Mouse (Mus musculus) monocyte, adult 5-6 weeks (primary cell): Measurements from ENCODE around the gene Dusp18. TPM values are rescaled to one million over a fixed set of nuclear protein-coding genes. Genes with fewer than 3 reads are reported as not detected.
A peak's percentile ranks its signal among the peaks of the same experiment; 100 is the strongest.

Experiments
- ATAC-seq: fragments of 153-309, 156-312 bp; replicated peaks from 2 replicates; pipeline ENCODE4 v1.8.0; 2017; ENCODE audit warnings: mild to moderate bottlenecking; ENCODE audit not compliant: low TSS enrichment, insufficient number of reproducible peaks, severe bottlenecking, poor library complexity, low FRiP score
- total RNA-seq: library from RNA; stranded (forward); fragments of 200-1000, 200-491, 200-594 nt; gene quantifications from 3 replicates; pipeline ENCODE4 v1.2.3, GENCODE M21; 2017

Gene Dusp18
- total RNA-seq, 1 experiment from 2014 or later: 0.57 TPM

DNA sequence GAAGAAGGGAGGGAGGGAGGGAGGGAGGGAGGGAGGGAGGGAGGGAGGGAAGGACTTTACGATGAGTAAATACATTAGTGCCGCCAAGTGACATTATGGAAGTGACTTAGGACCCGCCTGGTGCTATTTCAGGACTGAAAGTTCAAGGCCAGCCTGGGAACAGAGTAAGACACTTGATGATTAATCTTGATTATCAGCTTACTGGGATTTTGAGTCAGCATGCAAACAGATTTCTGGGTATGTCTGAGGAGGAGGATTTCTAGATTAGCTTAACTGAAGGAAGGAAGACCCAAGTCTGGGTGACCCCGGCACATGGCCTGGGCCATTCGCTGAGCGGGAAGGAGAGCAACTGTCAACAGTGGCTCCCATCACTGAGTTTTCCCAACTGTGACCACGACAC lies 25.4 kb downstream of the Dusp18 start:
- ATAC-seq: no peak

DNA sequence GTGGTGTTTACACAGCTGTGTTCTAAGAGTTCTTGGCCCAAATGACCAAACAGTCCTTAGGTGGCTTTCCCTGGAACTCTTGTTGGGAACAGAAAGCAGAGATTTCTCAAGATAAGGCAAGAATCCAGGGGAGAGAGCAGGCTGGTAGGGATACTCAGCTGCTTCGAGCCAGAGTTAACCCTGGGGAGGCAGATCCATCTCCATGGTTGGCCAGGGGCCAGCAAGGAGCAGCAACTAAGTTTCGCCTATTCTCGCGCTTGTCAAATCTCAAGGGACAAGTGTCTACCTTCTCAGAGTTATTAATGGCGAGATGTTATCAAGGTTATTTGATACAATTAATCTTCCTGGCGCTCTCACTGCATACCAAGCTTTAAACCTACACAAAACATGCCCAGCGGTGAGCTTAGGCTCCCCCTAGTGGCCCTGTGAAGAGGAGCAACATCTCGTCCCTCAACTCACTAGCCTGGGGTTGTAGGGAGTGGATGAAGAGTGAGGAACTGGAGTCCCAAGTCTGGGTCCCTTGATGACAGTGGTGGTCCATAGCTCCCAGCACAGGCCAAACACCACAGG lies 26.3 kb downstream of the Dusp18 start:
- ATAC-seq: peak; percentile 48; the same call in 1 of the 2 replicates

DNA sequence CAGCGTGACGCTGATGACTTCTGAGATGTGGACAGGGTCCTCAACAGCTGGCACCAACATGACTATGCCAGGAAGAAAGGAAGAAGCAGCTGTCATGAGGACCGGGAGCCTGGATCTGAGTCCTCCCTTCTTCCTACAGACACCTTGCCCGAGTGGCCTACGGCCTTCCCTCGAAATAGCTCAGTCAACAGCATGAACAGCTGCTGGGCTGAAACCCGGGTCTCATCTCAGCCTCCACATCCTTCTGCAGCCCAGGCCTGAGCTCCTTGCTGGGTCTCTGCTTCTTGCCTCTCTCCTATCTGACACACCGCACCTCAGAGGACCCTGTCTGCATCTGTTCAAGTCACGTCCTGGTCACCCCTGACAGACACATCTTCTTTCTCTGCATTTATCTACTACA lies 27.1 kb downstream of the Dusp18 start:
- ATAC-seq: no peak

DNA sequence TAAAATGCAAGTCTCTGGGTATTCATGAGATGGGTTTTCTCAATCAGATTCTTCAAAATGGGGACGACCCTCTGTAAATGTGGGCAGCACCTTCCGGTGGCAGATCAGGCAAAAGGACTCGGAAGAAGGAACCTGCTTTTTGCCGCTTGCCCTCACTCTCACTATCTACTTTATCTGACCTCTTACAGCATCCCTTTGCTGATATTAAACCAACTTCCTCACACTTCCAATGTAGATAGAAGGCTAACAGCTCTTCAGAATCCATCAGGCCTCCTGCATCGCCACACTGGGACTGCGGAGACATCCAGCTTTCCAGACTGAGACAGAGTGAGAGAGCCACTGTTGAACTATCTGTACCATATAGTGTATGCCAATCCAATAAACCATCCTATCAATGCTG lies 27.7 kb downstream of the Dusp18 start:
- no peak for ATAC-seq

DNA sequence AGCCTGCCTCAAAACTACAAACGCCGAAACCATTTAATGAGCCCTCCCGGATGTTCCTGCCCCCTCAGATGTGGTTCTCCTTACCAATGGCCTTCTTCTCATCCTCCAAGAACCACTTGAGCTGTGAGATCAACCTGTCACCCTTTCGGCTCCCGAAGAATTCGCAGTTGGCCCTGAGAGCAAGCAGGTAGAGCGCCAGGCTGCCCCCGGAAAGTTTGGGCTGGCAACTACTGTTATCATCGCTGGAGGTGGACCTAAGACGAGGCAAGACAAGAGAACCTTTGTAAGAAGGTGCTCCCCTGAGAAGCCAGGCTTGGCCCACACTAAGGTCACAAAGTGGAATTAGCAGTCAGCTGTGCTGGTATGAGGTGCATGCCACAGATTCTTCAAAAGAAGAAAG lies 30.9 kb downstream of the Dusp18 start:
- ATAC-seq: no peak

DNA sequence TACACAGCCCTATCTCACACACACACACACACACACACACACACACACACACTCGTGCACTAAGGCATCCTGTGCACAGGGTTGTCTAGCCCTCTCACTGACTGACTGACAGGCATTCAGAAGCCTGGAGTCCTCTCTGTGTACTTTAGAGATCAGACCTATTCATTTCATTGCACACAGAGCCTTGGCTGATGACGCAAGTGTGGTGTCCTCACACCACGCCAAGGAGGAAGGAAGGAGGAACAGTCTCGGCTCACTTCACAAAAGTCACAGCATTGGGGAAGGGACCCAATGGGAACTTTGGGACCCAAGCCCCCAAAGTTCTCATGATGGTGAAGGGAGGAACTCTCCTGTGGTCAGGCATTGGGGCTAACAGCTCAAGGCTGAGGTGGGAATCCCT lies 35.0 kb downstream of the Dusp18 start:
- ATAC-seq: peak; percentile 67

DNA sequence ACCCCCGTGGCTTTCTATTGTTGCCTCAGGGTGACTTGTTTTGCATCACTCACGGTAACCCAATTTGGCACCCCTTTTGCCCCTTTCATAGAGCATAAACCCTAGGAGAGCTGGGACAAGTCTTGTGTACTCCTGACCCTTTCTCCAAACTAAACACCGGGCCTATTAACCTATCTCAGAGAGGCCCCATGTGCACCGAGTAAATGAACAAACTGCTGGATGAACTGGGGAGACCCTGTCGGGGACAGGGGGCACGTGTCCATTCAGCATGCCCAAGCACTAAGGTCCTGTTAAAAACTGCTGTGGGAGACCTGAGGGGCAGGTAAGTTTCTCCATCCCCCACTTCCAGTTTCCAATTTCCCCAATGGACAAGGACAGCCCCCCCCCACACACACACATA lies 35.9 kb downstream of the Dusp18 start:
- no peak for ATAC-seq

DNA sequence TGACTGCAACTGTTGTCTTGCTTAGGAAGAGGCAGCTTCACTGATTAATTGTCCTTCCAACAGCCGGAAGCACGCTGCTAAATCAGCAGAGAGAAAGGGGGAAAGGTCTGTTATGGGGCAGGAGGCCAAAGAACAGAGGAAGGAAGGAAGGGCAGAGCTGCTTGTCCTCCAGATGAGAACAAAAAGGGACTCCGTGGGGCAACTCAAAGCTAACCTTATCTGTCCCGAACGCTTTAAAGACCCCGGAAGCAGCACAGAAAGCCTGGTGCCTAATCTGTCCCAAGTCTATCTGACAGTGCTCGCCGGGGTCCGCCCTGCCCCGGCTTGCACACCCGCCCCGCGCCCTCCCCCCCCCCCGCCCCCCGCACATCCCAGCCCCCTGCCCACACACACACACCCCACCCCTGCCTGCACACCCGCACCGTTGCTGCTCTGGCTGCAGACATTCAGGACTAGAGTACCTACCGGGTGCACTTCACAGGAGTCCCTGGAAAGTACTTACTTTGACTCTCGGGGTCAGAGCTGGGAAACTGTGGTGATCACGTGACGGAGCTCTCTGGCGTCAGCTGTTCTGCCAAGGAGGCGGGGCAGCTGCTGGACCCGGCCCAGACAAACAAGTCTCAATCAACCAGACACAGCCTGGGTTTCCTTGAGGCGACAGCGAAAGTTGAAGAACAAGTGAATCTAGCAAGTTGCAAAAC lies 36.6 kb downstream of the Dusp18 start, which contains the start of gene Tcn2:
Gene Tcn2, minus strand, starts transcription at position 649 of the 701 bp plus-strand sequence.
- peak; percentile 79 for ATAC-seq

DNA sequence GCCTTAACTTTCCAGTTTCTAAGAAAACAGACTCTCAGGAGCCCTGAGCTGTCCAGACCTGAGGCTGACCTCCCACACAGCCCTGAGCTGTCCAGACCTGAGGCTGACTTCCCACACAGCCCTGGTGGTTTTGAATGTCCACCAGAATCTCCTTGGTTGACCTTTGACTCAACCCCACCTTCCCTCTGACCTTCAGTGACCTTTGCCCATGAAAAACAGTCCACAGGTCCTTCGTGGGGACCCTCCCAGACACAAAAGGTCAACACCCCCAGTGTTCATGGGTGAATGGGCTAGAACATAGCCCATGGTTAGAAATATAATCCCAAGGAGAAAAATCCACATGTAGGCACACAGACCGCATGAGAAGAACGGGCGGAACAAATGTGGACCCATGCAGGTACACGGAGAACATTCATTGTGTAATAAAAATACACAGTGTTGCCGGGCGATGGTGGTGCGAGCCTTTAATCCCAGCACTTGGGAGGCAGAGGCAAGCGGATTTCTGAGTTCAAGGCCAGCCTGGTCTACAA lies 38.8 kb downstream of the Dusp18 start:
- no peak for ATAC-seq

DNA sequence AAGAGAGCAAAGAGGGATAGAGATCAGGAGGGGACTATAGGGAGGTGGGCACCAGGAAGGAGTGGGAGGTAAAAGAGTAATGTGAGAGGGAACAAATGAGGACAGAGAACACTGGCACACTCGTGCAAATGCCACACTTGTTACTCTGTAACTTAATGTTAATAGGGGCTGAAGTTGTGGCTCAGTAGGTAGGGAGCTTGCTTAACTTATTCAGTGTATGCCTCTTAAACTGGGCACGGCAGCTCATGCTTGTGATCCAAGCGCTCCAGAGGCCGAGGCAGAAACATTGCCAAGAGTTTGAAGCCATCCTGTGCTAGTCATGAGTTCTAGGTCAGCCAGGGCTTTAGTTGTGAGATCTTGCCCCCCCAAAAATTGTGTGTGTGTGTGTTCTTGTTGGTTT lies 40.1 kb downstream of the Dusp18 start:
- no peak for ATAC-seq

DNA sequence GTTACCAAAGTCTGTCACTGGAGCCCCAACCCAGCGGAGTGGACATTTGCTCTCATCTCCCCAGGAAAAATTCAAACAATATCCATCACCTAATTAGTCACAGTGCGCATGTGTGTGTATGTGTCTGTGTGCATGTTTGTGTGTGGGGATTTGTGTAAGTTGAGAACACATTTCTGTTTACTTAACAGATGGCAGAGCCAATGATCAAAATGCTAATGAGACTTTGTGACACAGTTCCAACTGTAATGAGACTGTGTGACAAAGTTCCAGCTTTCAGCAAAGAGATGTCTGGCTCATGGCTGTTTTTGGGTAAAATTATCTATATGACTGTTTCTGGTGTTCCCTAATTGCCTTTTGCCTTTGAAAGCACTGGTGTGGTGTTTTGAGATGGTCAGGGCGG lies 41.3 kb downstream of the Dusp18 start:
- ATAC-seq: no peak

DNA sequence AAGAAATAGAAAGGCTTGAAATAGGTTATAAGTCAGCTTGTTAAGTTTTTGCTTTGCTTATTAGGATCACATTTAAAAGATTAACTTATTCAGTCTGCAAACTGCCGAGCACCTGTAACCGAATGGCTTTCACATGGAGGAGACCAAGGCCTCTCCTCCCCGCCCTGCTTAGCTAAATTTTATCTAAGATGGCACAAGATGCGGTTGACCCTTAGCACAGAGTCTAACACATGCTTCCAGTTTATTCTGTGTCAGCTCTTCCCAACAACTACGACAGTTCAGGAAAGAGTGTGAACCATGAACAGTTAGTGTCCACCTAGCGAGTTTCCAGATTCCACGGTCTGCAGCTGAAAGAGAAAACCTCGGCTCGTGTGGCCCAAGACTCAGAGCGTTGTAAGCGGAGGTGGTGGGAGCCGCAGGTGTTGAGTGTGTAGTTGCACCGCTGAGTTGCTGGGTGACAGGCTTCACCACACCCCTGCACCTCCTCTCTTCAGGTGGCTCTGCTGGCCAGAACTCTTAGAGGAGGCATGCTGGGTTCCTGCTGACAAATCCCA lies 42.4 kb downstream of the Dusp18 start:
- ATAC-seq: no peak

DNA sequence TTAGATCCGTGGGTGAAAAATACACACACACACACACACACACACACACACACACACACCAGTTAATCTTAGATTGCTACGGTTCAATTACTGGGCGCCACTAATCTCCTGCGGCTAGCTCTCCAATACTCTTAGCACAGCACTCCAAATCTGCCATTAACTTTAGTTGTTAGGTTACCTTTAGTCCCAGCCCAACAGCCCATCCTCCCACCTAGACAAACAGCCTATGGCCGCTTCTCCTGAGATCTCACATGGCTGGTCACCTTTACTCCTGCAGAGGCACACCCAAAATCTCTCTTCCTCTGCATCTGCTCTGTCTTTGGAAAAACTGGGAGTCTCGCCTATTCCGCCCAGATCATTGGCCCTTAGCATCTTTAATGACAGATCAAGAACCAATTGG lies 46.3 kb downstream of the Dusp18 start:
- ATAC-seq: no peak

DNA sequence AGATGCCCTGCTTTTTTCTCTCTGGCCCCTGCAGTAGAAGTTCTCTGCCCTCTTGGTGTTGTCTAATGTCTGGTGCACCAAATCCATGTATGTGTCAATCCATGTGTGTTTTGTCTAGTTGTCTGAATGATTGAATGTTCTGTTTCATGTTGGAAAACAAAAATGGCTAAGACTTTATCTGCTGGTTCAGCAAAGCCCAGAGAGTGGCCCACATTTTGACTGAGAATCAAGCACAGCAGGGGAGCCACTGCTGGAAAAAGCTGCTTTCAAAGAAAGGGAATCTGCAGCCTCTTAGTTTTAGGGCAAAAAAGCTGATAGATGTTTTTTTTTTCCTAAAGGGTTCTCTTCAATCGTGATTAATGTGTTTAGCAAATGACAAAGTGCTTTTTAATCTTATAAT lies 51.3 kb downstream of the Dusp18 start:
- no peak for ATAC-seq

Other genes starting within 250 kb of the Dusp18 start
- gene Morc2a, start 246.0 kb upstream of the Dusp18 start, total RNA-seq: 15.7 to 32.7 TPM (median 21.7 TPM) in 3 replicates
- gene Osbp2, start 31.3 kb upstream of the Dusp18 start, total RNA-seq: not detected in 3 replicates
- gene 4921536K21Rik, start 142 bp upstream of the Dusp18 start, total RNA-seq: not detected in 3 replicates
- 7.2 to 8.1 TPM (median 7.8 TPM) in 3 replicates for gene Slc35e4, start 19.4 kb downstream of the Dusp18 start, total RNA-seq
- gene Tcn2, start 36.9 kb downstream of the Dusp18 start, total RNA-seq: 35.6 to 51.2 TPM (median 43.7 TPM) in 3 replicates
- gene Pes1, start 68.7 kb downstream of the Dusp18 start, total RNA-seq: 66.0 to 68.7 TPM (median 66.2 TPM) in 3 replicates
- gene 4930556J24Rik, start 81.5 kb downstream of the Dusp18 start, total RNA-seq: not detected in 3 replicates
- 0.48 TPM in 1 of 3 replicates, not detected in the others for gene Gal3st1, start 88.4 kb downstream of the Dusp18 start, total RNA-seq
- not detected in 3 replicates for gene Sec14l4, start 136.2 kb downstream of the Dusp18 start, total RNA-seq
- not detected in 3 replicates for gene Sec14l3, start 169.6 kb downstream of the Dusp18 start, total RNA-seq
- 1.4 TPM in 1 of 3 replicates, not detected in the others for gene Mtfp1, start 200.2 kb downstream of the Dusp18 start, total RNA-seq
- 1.6 TPM in 1 of 3 replicates, not detected in the others for gene Sec14l2, start 228.2 kb downstream of the Dusp18 start, total RNA-seq
- gene Rnf215, start 240.0 kb downstream of the Dusp18 start, total RNA-seq: 24.5 to 32.4 TPM (median 30.3 TPM) in 3 replicates